Mouse (Mus musculus) NIH3T3 (cell line): ENCODE data around the gene Olfr571.

Experiments used
- DNase-seq: peaks from one replicate; pipeline ENCODE4 v3.0.0-alpha.2; 2012; ENCODE audit warnings: low read depth

Olfr571 gene

DNA sequence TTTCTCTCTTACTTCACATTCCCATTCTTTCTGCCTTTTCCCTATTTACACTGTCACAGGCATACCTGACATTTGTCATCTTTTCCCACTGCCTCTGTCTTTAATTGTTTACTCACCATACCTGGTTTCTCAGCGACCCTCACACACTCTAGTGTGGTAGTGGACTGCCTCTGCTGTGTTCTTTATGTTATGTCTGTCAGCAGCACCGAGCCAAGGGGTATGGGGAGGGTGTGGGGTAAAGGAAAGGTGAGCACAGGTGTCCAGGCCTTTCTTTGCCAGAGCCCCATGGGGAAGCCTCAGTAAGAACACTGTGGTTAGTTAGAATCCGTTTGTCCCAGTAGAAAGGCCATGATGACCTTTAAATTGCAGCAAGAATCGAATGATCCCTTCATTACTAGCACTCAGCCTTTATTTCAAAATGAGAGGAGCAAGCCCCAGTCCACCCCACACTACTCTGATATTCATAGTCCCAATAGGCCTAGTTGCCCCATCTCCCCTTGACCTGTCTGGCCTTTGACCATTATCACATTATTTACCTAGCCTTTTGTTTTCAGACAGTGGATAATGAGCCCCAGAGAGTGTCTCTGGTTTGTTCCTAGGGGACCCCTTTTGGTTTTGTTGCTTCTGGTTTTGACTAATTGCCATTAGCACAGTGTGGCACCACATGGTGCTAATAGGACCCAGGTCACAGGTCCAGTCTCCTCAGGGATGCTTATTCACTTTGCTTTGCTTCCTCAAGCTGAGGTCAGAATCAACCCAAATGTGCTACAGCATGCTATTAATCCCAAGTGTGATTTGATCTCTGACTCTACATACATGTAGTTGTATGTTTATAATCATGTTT is at the start of gene Olfr571:
Gene Olfr571, minus strand, starts transcription at position 505 of the 844 bp plus-strand sequence.
- DNase-seq = no peak

- DNase-seq = no peak
Observed at GRCm38 (mm10) chr7:102962360-102962759, 45.0 kb upstream of the Olfr571 start, which contains the start of gene Olfr576. TSS of gene Olfr576 (plus strand) at chr7:102962660.

- DNase-seq = no peak
Observed at GRCm38 (mm10) chr7:102958593-102958992, 41.3 kb upstream of the Olfr571 start, which contains the start of gene Olfr575. TSS of gene Olfr575 (minus strand) at chr7:102958775.

DNA sequence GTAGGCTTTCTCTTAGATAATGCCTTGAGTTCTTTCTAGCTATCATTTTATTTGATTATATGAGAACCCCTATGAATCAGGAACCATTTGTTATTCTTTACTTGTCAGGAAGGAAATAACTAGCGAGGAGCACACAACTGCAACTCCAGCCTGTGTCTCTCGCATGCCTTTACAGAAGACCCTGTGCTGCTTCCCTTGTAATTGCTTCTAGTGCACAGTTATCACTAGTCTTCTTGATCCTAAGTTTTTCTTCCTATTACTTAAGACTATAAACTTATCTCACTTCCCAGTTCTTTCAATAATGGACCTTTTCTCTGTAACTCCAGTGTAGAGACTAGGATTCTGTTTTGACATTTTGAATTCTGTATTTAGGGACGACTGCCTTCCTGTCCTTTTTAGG is 40.8 kb upstream of the Olfr571 start:
- DNase-seq = no peak

DNA sequence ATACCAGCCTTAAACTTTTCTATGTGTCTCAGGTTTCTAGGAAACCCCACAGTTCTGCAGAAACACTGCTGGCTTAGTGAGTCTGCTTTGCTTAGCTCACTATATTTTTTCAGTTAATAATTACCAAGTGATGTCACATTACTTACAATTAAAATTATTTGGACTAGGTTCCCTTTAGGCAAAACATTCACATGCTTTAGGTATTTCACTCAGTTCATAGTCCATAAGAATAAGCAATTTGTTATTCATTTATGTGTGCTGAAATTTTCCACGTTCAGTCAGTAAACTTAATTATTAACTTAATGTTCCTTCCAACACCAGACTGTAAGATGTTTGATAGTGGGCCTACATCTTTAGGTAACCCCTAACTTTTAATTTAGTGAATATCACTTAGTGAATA is 33.4 kb upstream of the Olfr571 start:
- no peak for DNase-seq

GRCm38 (mm10) chr7:102948167-102948566 is 30.8 kb upstream of the Olfr571 start, which contains the start of gene Olfr574:
TSS of gene Olfr574 (plus strand) at chr7:102948467.
- no peak for DNase-seq

- DNase-seq = no peak
Observed at GRCm38 (mm10) chr7:102943417-102943816, 26.1 kb upstream of the Olfr571 start.

GRCm38 (mm10) chr7:102942475-102942874 is 25.1 kb upstream of the Olfr571 start, which contains the start of gene Olfr573-ps1:
TSS of gene Olfr573-ps1 (minus strand) at chr7:102942575.
- no peak for DNase-seq

DNA sequence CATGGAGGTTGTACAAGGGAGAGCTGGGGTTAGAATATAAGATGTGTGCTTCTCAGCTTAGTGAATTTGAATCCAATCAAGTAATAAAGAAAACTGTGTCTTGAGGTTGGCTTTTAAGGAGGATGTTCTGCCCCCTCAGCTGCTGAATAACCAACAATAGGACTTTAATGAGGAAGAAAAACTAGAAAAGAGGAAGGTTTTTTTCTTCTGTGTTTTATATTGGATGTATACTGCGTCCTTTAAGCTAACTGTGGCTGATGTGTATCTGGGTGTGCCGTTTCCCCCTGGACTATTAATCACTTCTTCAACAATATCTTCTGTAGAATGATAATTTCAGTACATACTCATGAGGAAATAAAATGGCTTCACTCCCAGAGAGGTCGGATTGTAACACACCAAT is 9.8 kb upstream of the Olfr571 start:
- DNase-seq = no peak

DNA sequence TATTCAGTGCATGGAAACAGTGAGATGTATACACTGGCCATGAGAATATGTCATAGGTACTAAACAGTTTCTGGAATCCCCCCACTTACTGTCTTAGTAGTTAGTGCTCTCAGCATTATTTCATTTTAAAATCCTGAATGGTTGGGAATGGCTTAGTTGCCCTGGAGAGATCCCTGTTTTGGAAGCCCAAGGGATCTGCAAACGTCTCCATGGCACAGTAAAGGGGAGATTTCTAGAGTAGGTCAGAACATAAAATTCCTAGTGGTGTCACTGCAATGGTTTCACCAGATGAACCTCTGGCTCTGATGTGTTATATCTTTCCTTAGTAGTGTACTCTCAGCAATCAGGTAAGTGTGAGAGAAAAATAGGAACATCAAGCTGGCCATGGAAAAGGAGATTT is 6.8 kb upstream of the Olfr571 start, which contains the start of gene Olfr572:
Gene Olfr572, plus strand, starts transcription at position 301 of the 400 bp plus-strand sequence.
- no peak for DNase-seq

DNA sequence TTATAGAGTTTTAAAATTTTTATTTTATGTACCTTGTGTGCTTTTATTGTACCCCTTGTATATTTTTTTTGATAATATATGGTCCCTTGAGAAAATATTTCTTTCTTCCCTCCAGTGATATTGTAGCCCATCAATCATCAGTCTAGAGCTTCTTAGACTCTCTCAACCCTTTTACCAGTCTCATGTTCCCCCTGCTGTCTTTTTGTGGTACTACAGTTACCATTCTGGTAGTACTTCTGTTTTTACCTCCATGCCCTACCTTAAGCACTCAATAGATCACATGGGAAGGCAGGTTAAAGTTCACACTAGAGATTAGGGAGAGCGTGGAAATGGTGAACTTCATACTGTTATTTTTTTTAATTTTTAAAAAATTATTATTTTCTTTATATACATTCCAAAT is 2.3 kb upstream of the Olfr571 start:
- peak; percentile 75 for DNase-seq

DNA sequence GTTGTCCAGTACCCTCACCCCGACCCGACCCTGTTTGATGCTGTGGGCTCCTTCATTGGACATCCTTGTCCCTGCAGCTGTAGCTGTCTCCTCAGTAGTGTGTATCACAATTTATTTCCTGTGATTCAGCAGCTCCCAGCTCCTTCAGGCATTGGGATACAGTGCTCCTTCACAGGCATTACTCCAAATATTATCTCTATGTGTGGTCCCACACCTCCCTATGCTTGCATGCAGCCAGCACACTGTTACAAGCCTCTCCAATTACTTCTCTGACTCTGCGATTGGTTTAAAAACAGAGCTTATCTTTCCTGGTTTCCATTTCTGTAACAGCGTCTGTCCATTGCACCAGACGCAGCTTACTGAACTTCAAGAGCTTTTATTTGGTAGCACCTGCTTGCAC is 931 bp downstream of the Olfr571 start:
- DNase-seq = no peak

- no peak for DNase-seq
Observed at GRCm38 (mm10) chr7:102915261-102915660, 2.1 kb downstream of the Olfr571 start.

- DNase-seq = no peak
Observed at GRCm38 (mm10) chr7:102890782-102891181, 26.6 kb downstream of the Olfr571 start, which contains the start of gene Olfr569. TSS of gene Olfr569 (minus strand) at chr7:102890882.

GRCm38 (mm10) chr7:102876822-102877221 is 40.5 kb downstream of the Olfr571 start, which contains the start of gene Olfr568:
TSS of gene Olfr568 (plus strand) at chr7:102877122.
- DNase-seq = no peak

- DNase-seq = no peak
Observed at GRCm38 (mm10) chr7:102858665-102859064, 58.7 kb downstream of the Olfr571 start, which contains the start of gene Olfr566. TSS of gene Olfr566 (minus strand) at chr7:102858765.

- no peak for DNase-seq
Observed at GRCm38 (mm10) chr7:102855807-102856206, 61.5 kb downstream of the Olfr571 start.
